Mouse (Mus musculus) testis, postnatal 14 days (tissue): ENCODE results near the gene Angptl2.

ENCODE experiments used
- DNase-seq: peaks from one replicate; pipeline ENCODE4 v3.0.0; 2021; ENCODE audit warnings: low spot score

The Angptl2 gene

DNA sequence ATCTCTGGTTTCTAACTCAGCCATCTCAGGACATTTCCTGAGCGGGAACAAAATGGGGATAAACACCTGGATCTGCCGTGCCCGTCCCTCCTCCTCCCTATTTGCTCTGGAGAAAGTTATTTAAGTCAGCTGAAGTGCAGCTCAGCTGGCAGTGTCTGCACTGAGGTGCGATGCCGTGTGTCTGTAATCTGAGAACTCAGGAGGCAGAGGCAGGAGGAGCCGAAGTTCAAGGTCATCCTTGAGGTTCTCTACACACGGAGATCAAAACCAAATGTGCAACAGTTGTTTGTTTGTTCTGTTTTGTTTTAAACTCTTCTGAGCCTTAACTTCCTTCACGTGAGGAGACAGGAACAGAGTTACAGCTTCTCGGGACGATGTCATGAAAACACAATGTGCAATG, 14.8 kb downstream of the Angptl2 start:
- DNase-seq: no peak

DNA sequence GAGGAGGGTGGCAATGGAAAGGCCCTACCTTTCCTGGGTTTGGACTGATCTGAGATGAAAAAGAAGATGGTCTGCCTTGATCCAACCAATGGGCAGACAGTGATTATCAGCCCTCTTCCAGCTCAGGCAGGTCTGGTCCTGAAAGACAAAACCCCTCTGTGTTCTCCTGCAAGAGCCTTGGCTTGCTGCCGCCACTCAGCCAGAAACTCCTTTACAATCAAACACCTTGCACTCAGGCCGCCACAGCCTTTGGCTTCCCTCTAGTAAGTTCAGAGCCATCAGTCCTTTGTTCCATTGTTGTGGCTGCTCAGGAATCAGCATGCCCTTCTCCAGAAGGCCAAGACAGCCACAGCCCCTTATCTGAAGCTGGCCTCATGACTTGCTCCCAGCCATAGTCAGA, 15.9 kb downstream of the Angptl2 start:
- no peak for DNase-seq

DNA sequence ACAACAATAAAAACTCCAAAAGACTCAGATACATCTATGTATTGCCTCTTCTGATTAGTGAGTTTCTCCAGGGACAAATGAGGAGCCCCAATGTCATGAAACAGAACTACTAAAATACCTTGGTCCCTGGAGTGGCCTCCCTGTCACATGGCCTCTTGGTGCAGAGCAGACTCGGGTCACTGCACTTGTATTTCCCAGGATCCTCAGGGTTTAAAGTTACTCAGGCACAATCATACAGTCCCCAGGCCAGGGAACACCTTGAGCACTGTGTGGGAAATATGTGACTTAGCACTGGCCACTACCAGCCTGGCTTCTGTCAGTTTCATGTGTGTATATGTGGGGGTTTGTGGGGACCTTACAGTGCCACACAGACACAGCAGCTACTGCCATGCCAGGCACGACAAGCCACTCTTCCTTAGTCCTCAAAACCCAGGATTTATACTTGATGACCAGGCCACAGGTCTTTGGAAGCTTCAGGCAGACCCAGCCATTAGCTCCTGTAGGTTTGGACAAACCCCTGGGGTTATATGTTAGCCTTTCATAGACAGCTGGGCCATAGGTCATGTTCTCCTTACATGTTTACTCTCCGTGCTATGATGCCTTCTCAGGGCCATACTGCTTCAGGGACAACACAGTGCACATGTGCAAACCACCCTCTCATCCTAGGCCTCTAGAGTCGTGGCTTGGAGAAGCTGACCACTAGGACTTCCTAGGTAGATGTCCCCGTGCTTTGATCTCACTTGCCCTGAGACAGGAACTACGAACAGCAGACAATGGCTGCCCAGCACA, 17.1 kb downstream of the Angptl2 start:
- no peak for DNase-seq

DNA sequence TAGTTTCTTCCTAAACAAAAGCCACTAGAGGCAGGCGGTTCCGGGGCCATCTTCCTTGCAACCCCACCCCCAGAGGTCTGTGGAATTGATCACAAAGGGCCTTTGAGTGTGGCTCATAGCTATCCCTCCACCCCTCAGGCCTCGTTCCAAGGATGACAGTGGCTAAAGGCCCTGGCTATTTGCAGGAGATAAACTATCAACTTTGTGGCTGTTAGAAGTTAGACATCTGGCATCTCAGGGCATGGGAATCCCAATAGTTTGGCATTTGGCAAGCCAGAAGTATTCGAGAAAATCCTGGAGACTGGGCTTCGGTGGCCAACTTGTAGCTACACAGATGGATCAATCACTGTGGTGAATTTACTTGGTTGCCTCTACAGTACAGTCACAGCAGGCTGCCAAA, 18.0 kb downstream of the Angptl2 start:
- DNase-seq: no peak

DNA sequence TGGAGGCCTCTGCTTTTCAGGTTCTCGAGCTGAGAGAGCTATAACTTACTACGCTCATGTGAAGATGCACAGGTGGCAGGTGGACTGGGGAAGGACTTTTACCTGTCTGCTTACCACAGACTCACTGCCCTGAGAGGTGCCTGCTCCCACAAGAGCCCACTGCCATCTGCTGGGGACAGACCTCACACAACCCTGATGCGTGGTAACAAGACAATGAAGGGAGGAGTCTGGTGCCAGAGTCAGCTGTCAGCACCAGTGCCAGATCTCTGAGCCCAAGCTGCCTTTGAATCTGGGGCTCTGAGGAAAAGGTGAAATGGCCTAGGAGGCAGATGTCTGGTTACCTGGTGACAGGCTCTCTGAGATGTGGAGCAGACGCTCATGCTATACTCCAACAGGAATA, 19.0 kb downstream of the Angptl2 start:
- DNase-seq: no peak

DNA sequence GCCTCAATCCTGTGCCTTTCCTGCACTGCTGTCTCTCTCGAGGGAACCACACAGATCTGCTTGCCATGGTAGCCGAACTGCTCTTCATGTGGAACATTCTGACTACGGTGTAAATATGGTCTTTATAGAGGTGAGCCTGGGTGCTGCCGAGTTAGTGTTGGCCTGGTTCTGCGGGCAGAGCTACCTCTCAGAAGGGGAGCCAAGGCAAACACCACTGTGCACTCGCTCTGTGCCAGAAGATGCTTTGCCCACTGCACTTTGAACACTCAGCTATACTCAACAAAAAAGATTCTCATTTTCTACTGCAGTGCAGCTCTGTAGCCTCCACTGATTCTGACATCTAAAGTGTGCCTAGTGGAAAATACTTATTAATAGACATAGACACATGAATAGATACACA, 21.7 kb downstream of the Angptl2 start:
- DNase-seq: no peak

DNA sequence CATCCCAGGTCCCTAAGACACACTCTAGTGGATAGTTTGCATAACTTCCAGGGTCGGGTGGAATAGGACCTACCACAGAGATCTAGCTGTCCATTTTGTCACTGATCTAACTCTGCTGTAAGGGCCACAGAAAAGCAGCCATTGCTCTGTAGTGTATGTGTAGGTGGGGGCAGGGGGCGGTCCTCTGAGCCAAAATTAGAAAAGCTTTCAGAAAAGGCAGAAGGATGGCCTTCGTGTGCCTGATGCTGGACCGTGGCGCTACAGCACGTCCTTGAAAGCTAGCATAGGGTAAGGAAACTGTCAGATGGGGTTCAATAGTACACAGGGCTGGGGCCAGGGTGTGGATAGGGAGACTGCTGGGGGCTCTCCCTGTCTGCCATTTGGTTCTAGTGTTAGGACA, 29.0 kb downstream of the Angptl2 start:
- no peak for DNase-seq

DNA sequence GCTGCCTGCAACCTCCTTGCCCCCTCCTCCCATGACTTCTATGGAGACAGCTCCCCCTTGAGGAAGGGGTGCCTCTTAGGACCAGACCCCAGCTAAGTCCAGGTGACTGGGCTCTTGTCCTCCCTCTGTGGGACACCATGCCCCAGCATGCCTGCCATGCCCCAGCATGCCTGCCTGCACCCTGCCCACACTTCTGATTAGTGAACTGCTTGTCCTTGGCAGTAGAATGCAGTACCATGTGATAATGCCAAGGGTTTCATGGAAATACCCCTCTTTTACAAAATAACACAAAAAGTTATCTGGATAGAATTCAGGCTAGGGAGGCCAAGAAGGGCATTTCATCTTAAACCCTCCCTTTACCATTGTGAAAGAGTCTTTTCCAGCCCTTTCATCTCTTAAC, 29.5 kb downstream of the Angptl2 start:
- peak; percentile 30 for DNase-seq

DNA sequence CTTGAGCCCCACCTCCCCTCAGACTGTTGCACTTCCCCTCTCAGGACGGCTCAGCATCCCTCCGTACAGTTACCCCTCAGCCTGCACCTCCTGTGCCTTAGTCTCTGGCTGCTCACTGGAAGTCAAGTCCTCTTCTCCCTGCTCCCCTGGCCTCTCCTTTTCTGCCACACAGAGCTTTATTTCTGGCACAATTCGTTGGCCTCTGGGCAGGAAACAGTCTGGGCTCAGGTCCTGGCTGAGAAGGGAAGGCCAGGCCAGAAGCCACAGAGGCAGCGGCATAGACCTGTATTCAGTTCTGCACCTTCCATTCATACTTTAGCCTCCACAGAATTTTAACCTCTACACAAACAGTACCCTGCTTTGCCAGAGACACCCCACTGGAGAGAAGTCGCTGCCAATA, 31.0 kb downstream of the Angptl2 start:
- no peak for DNase-seq

DNA sequence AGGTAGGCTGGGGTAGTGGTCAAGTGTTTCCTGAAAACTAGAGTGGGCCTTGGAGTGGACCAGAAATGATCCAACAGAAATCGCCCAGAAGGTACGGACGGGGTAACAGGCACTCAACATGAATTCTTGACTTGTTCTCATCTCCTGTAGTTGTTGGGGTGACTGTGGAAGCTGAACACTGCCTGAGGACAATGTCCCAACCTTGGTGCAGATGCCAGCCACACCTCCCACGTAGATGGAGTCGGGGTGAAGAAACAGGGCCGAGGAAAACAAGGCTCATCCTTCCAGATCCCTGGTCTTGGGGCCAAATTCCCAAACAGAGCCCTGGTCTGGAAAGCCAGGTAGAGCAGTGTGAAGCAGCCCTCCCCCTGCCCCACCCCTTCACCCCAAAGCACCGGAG, 32.7 kb downstream of the Angptl2 start:
- DNase-seq: no peak

DNA sequence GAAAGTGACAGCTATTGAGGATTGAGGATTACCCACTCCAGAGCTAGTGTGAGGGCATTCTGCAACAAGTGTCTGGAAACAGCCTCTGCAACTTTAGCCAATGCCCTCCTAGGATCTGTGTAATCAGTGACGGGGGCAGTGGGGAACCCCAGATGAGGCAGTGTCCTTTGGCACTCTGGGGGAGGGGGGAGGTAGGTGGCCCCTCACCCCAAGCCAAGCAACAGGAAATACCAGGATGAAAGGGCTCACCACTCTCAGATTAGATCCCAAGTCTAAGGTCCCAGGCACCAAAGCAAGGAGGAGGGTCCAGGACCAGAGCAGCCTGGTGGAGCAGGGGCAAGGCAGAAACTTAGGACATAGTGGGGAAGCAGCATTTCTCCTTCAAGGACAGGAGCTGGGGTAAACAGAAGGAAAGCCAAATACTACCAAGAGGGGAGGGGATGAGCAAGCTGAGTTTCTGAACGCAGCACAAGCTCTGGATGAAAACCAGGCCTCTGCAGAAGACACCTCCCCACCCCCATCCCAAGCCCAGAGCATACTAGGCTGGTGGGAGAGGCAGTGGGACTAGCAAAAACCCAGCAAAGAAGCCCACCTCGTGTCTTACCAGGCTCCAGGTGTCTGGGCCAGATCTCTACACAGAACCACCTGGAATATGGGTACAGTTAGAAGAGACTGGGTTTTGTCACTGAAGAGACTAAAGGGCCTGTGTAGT, 34.2 kb downstream of the Angptl2 start:
- DNase-seq: no peak

DNA sequence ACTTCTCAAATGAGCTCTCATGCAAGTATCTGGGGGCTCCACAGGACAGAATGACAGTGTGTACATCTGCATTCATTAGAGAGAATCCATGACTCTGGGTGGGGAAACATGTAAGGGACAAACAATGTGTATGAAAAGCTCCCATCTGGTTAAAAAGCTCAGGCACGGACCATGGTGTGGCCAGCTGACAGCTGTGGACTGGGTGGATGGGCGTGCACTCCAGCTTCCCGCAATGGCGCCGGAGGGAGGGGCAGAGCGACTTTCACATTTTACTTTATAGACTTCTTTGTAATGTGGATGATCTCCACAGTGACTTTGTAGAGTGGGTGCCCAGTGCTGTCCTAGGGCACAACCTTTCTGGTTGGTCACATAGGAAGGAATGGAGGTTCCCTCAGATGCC, 36.9 kb downstream of the Angptl2 start:
- DNase-seq: no peak

DNA sequence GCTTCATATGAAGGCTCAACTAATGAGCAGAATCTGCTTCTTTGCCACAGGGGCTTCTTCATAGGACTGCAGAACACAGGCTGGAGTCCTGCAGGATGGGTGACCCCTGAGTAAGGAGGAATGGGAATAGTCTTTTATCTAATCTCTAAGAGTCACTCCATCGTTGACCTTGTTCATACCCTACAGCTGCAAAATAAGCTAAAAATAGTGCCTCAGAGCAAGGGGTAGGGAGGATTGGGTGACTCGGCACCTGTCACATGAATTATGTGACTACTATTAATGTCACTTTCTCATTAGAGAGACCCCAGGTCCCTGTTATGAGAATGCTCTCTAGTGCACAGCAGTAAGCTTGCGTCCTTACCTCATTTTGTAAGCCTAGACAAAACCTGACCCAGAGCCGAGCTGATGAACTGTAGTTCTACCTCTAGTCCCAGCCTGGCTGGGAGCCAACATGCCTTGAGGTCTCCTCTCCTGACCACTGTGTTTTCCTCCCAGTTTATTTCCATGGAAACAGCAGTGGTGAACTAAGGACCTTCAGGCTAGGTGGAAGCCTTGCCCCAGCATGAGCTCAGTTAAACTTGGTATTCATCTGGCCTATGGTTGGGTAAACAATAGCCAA, 37.8 kb downstream of the Angptl2 start:
- no peak for DNase-seq

DNA sequence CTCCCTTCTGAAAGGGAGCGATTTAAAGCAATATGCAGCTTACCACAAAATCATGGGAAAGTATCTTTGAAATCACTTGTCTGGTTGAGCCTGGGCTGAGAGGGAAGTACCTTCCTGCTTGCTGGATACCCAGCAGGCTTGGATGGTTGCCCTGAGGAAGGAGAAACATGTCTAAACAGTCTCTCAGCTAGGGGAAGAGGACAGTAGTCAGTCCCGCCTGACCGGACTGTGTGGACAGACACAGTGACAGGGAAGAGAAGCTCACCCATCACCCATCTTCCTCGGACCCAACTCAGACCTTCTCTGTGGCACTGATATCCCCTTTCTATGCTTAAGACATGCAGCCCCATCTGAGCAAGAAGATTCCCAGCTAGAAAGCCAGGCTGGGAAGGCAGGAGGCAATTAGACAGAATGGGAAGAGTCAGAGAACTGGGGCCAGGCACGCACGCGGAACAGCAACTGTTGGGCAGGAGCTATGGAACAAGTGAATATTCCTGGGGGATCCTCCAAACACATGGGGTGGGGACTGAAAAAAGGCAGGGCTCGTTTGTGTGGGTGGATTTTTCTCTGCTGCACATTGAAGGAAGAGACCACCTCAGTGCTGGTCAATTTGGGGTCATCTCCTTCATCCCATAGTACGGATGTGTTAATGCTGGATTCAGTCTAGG, 38.6 kb downstream of the Angptl2 start:
- DNase-seq: no peak

DNA sequence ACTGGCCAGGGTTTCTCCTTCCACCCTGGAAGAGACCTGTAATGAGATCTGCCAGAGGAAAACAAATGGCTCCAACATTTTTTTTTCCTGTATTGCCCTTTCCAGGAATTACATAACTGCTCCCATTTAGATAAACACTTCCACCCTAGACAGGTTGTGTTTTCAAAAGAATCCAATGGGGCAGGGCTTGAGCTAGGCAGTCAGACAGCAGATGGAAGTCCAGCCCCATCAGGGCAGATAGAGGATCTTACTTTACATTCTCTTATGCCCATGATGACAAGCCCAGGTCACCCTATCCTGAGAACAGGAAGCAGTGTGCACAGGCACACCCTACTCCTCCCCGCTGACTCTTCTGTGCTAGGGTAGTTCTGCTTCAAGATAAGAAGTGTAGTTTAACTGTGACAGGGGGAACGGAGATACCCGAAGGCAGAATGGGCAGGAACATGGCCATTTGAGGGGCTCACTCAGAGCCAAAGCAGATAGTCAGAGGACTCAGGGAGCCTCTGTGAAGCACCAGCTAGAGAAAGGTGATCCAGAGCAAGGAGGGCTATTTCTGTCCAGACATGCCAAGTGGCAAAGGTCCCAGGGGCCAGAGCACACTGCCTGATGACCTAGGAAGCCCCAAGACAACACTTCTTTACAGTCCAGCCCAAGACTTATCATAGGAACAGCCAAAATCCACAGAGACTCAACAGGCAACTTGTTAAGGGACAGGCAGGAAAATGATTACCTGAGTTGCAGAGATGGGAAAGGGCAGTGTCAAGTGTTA, 41.1 kb downstream of the Angptl2 start:
- no peak for DNase-seq

DNA sequence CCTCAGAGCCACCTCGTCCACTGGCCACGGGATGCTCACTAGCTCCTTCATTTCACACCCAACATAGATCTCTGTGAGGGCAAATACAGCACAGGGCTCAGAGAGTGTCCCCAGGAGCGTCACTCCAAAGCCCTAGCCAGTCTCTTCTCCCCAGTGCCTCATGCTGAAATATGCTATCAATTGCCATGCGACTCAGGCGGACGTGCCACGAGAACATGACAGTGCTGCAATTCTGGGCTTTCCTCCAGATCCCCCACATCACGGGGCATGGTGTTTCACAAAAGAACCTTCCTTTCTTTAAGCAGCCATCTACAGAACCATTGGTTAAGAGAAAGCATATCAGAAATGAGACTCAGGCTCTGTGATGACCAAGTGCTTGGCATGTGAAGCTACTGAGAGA, 44.9 kb downstream of the Angptl2 start:
- DNase-seq: no peak

DNA sequence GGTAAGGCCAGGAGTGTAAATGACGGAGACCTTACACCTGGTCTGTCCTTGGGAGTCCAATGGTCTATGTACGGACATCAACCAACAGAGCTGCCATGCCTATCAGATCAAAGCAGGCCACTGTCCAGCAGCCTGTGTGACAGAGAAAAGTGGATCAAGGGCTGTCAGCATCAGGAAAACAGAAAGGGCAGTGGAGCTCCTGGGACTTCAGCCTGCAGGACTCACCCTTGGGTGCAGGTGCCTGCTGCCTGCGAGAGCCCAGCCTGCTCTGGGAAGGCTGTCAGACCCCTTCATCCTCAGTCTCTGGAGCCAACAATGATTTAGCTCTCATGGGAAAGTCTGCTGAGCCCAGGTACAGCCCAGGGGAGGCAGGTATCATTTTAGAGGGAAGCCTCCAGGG, 45.6 kb downstream of the Angptl2 start:
- no peak for DNase-seq

DNA sequence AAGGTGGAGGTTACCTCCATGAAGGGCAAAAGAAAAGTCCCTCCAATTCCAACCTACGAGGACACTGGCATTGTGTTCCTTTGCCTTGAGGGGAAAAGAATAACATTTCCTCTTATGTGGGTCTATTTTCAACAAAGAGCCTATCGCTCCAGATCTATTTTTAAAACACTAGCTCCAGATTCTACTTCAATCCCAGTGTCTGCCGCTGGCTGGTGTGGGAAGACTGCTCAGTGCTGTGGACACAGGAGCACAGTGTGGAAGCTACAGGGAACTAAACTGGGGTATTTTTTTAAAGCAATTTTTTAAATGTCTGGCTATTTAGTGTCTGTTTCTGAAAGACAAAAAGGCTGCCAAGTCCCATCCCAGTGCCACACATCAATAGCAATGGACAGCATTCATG, 49.9 kb downstream of the Angptl2 start:
- no peak for DNase-seq

DNA sequence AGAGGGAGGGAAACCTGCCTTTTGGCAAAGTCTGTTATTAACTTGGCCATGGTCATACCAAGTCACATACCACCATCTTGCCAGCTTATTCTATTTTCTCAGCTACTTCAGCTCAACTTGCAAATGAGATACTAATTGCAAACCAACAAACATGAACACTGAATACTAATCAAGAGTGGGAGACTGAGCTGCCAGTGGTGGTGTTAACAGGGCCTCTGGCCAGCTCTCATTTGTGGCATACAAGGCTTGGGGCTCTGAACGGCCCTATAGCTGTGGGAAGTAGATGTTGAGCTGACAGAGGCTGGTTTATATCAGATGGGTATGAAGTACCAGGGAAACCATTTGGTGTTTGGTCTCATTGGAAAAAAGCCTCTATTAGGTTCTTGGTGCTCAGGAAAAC, 51.2 kb downstream of the Angptl2 start:
- DNase-seq: no peak

DNA sequence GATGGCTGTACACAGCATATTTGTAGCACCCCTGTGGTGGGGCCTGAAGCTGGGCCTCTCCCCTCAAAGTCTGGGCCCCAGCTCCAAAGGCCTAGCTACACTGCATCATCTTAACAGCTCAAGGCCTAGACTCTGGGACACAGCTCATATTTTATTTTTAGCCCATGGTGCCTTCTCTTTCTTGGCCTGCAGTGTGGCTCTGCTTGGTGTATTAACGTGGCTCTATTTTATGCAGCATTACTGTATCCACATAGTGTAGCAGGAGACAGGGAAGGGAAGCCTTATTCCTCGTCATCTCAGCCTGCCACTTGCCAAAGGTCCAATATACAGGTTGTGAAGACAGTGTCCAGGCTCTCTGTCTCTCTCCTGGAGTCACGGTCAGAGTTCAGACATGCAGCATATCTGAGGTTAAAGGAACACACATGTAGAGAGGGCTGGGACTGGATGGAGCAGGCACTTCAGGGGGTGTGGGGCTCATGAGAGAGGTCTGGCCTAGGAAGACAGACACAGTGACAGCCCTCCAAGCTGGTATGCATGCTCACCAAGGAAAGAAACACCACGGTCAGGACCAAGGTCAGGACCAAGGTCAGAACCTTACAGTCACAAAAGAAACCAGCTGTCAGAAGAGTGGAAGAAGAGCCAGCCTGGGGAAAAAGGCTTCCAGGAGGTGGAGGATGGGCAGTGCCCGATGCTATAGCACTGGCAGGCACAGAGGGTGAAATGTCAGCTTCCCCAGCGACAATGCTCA, 52.7 kb downstream of the Angptl2 start:
- DNase-seq: no peak

DNA sequence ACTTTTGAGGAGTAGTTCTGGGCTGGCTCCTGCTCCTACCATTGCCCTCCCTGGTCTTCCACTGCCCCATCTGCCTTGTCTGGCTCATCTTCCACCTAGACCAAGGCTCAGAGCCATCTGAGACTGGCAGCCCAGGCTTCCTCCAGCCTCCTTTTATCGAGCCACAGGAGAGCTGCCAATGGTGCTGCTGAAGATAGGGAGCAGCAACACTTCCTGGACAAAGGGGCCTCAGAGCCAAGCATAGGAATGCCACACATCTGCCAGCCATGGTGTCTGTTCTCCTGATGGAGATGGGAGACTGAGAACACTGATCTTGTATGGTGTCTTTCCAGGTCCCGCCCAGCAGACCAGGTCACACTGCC, 53.2 kb downstream of the Angptl2 start:
- no peak for DNase-seq
